Mouse (Mus musculus) testis, postnatal 14 days (tissue): ENCODE measurements around the gene Azgp1.
"Not testable (repeated sequence)": the region's sequence is repeated elsewhere in the genome, so short reads cannot be mapped to it uniquely, and the experiment has no call there.

ENCODE experiments used
- DNase-seq: peaks from one replicate; pipeline ENCODE4 v3.0.0; 2021; ENCODE audit warnings: low spot score

Gene Azgp1

GRCm38 (mm10) chr5:137981300-137981699, at the start of gene Azgp1:
Gene Azgp1 (plus strand): TSS chr5:137981520.
- no peak for DNase-seq

GRCm38 (mm10) chr5:137933934-137934333, 47.4 kb upstream of the Azgp1 start:
- not testable (repeated sequence) for DNase-seq

- DNase-seq, result no peak
Measured at GRCm38 (mm10) chr5:137936486-137936885, 44.8 kb upstream of the Azgp1 start.

DNA sequence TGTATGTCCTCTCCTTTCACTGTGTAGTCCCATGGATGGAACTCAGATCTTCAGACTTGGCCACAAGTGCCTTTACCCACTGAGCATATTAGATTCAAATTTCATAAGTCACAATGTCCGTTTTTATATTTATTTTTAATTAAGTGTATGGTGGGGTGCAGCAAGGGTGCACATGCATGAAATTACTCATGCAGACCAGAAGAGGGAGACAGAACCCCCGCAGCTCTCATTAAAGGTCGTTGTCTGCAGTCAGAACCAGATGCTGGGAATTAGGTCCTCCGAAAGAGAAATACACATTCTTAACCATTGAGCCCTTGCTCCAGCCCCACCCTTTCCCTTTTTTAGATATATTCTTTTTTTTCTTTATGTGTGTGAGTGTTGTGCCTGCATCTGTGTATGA, 44.1 kb upstream of the Azgp1 start:
- no peak for DNase-seq

- no peak for DNase-seq
Measured at GRCm38 (mm10) chr5:137940948-137941347, 40.4 kb upstream of the Azgp1 start.

- peak; percentile 17 for DNase-seq
Measured at GRCm38 (mm10) chr5:137943133-137943532, 38.2 kb upstream of the Azgp1 start.

DNA sequence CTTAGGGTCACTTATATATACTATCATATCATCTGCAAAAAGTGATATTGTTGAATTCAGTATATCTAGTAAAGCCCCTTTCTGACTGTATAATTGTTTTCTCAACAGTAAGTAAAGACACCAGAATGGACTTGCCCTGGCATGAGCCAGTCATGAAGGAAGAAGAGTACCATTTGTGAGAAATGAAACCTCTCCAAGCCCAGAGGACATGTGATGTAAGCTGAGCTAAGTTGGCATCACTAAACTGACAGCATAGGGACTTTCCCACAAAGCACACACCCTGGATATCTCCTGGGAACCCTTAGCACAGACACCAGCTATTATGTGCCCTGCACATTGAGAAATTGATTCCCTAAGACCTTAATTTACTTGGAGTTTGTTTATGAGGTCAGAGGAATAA, 34.0 kb upstream of the Azgp1 start:
- no peak for DNase-seq

- DNase-seq, result peak; percentile 52
Measured at GRCm38 (mm10) chr5:137951218-137951617, 30.1 kb upstream of the Azgp1 start.

GRCm38 (mm10) chr5:137956404-137956803, 24.9 kb upstream of the Azgp1 start:
- DNase-seq, result no peak

DNA sequence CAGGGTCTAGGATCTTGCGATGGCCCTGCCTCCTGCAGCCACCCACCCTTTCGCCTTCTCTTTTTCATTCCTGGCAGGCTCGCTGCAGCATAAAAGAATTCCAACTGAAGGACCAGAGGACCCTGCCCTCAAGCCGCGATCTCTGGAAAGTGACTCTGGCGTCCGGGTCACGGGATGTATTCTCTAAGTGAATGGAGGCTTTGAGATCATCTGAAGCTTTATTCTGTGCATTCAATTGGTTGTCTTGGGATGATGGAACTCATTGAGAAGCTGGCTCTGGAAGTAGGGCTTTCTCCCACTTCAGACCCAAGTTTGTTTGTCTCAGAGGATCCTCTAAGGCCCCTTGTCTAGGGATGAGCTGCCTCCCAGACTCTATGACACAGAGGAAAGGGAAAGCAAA, 18.4 kb upstream of the Azgp1 start, which contains the start of gene Gjc3:
Gene Gjc3, minus strand, starts transcription at position 154 of the 400 bp plus-strand sequence.
- no peak for DNase-seq

DNA sequence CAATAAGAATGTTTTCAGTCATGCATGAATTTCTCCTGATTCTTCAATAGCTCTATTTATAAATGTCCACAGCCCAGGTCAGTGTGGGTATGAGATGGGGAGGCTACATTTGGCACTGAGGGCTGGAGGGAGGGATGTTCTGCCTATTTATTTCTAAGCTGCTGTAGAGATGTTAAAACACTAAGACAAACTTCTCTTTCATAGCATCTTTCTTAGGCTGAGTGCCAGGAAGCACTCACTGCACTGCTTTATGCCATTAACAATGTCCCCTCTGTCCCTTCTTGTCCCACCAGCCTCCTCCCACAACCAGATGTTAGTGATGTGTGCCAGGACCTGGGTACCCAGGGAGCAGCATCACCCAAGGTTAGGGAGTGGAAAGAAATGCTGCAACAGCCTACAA, 14.8 kb upstream of the Azgp1 start:
- DNase-seq, result peak; percentile 69

DNA sequence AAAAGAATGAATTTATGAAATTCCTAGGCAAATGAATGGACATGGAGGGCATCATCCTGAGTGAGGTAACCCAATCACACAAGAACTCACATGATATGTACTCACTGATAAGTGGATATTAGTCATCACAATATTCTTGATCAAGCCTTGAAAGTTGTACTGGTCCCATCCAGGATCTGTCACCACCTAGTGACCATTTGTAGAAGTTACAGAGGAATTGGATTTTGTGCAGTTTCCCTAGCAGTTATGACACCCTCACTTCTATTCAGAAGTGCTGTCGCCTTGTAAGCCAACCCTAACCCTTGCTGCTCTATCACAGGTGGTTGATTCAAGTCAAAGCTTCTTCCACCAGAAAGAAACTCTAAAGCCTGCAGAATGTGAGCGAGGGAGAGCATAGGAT, 8.2 kb upstream of the Azgp1 start:
- no peak for DNase-seq

- DNase-seq, result no peak
Measured at GRCm38 (mm10) chr5:137973738-137974137, 7.6 kb upstream of the Azgp1 start.

GRCm38 (mm10) chr5:137974724-137975123, 6.6 kb upstream of the Azgp1 start:
- DNase-seq, result no peak

GRCm38 (mm10) chr5:137975434-137975833, 5.9 kb upstream of the Azgp1 start:
- DNase-seq, result no peak

DNA sequence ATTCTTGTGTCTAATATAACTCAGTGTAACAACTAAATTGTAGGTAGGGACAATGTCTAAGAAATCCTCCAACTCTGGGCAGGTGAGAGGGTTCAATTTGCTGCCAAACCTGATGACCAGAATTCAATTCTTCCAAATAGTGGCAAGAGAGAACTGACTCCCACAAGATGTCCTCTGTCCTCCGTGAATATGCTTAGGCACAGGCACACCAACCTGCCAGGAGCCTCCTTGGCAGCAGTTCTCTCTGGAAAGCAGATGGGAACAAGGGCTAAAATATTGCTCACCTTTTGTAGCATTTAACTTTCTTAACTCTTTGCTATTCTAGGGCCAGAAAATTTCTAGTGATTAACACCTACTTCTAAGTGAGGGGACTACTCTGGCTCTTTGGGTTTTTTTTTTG, 4.0 kb upstream of the Azgp1 start:
- no peak for DNase-seq

DNA sequence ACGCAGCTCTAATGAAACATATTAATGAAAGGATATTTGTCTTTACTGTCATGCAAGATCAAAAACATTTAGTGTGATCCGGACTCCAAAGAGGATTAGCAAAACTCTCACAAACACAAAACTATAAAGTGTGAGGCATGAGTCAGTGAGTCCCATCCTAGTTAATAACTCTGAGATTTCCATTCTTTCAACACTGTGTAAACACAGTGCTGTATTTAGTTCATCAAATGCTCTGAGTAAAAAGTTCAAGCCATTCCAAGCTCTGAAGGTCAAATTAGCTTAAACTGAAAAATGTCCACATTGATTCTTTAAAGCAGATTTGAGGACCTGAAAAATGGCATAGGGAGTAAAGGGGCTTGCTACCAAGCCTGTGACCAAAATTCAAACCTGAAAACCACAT, 2.2 kb upstream of the Azgp1 start:
- no peak for DNase-seq

GRCm38 (mm10) chr5:137986351-137986750, 5.0 kb downstream of the Azgp1 start:
- no peak for DNase-seq

DNA sequence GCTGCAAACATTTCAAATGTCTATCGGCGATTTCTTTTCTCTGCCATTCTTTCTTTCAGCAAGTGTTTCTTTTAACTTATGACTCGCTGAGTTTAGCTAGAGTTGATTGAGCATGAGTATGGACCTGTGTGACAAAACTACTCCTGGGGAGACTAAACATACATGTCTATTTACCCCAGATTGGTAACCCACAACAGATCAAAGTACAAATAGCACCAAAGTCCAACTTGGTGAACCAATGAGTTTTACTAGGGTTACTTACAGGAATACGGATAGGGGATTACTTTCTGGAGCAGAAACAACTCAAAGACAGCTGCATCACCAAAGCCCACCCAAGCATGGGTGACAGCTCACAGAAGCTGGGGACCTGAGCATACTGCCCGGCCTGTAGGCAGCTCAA, 28.1 kb downstream of the Azgp1 start:
- no peak for DNase-seq

DNA sequence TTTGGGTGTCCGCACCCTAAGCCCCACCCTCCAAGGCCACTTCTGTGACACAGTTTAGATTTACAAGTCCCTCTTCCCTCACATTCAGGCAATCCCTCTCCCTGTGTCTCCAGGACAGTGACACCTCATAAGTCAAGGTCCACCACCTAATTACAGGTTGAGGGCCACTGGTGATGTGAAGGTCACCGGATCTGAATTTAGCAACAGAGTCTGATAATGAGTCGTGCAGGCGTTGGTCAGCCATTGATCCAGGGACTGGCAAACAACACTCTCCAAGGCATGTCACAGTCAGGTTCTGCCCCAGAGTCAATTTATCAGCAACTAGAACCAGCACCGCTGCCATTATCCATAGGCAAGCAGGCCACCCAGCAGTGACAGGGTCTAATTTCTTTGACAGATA, 31.1 kb downstream of the Azgp1 start:
- no peak for DNase-seq

DNA sequence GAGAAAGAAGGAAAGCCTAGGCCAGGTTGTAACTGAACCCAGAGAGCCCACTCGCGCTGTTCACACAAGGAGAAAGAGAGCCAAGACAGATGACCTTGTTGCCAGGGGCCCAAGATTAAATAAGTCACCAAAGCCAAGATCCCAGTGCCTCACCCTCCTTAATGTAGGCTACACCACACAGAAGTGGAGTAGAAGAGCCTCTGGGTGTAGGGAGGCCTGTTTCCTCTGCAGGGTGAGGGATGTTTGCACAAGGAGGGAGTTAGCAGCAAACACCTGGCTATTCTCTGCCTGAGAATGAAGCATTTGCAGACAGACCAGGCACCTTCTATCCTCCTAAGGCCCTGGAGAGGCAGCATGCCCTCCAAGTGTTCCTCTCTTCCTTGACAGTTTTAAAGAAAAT, 35.2 kb downstream of the Azgp1 start:
- DNase-seq, result no peak

DNA sequence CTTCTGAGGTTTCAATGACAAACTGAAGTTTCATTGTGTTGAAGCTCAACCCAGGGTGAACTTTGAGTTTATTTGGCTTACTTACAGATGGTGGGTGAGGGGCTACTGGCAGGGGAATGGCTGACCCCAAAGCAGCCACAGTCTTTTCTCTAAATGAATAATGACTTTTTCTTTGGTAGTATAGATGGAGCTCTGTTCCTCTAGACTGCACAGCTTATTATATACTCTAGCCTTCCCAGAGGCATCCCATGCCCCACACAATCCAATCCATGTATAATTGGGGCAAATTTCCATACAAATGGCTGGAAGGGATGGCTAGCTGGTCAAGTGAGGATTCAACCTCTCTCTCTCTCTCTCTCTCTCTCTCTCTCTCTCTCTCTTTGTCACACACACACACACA, 35.7 kb downstream of the Azgp1 start:
- DNase-seq, result no peak

GRCm38 (mm10) chr5:138019577-138019976, 38.3 kb downstream of the Azgp1 start:
- DNase-seq, result not testable (repeated sequence)

DNA sequence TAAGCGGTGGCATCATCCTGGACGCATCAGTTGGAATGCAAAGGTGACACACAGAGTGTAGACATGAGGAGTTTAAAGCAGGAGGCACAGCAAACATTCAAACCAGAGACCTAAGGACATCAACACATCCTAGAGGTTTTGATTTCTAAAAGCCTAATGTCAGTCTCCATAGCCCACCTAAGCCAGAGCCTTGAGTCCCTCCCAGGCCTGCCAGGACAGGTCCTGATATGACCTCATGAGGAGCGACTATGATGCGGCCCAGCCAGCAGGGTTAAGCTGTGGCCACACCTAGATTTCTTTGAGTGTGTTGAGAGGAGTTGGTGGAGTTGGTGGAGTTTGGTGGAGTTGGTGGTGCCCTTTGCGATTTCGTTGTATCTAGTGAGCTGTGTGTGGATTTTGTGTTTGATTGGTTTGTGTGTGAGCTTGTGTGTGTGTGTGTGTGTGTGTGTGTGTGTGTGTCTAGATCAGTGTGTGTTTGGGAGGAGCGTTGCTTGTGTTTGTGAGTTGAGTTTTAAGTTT, 39.7 kb downstream of the Azgp1 start, which contains the start of the genes Smok3a and Smok3b:
Gene Smok3a, plus strand, starts transcription at position 301 of the 519 bp plus-strand sequence.
Gene Smok3b, plus strand, starts transcription at position 469 of the 519 bp plus-strand sequence.
- not testable (repeated sequence) for DNase-seq
